Mouse (Mus musculus): ENCODE results near the gene Wwp2.
"Not testable (repeated sequence)": the region's sequence is repeated elsewhere in the genome, so short reads cannot be mapped to it uniquely, and the experiment has no call there.

The Wwp2 gene

DNA sequence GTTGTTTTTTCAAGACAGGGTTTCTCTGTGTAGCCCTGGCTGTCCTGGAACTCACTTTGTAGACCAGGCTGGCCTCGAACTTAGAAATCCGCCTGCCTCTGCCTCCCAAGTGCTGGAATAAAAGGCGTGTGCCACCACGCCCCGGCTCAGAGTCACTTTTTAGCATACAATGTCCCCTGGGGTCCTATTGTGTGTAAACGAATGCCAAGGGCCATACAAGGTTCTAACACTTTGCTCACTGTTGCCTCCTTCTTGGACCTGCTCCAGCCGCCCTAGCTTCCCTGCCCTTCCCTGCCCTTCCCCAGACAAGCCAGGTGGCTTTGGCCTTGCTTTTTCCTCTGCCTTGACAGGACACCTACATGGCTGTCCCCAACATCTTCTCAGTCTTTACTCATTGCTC lies 40.6 kb downstream of the Wwp2 start:
- DNase-seq (ENCODE audit: inconsistent ontology term): not testable (repeated sequence)

DNA sequence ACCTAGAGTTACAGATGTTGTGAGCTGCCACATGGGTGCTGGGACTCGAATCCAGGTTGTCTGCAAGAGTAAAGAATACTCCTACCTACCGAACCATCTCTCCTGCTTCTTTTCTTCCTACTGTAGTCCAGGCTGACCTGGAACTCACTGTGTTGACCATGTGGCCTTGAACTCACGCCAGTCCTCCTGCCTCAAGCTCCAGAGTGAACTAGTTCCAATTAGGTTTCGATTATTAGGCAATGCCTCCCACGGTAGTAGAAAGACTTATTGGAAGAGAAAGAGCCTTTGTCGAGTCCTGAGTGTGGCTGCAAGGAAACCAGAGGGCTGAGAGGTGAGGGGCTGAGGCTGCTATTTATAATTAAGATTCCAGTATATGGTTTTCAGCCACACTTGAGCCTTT lies 42.6 kb downstream of the Wwp2 start:
- no peak for DNase-seq (ENCODE audit: inconsistent ontology term)

DNA sequence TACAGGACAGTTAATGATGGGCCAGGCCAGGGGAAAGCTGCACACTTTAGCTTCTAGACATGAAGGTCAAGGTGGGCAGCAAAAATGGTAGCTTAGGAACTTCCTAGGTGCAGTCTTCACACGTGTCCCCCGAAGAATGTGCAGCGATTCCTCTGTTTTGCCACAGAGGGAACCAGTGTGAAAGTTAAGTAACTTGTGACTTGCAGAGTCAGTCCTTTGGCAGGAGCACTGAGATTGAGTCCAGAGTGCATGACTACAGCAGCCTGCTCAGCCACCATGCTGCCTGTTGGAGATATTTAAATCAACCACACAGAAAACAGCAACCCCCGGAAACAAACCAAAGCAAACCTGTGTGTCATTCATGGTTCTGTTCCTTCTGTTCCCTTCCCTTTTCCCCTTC lies 44.3 kb downstream of the Wwp2 start:
- no peak for DNase-seq (ENCODE audit: inconsistent ontology term)

DNA sequence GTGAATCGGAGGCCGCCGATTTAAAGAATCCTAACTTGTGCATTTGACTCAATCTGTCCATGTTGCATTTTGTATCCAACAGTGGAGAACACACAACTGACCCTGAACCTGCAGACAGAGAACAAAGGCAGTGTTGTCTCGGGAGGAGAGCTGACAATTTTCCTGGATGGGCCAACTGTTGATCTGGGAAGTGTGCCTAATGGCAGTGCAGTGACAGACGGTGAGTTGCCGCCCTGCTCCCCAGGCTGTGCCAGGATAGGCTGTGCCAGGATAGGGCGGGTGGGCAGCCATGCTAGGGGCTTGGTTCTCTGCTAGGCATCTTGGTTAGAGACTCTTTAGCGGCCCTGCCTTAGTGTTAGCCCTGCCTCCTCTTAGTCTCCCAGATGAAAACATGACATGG lies 47.1 kb downstream of the Wwp2 start:
- peak; percentile 76 for DNase-seq (ENCODE audit: inconsistent ontology term)

DNA sequence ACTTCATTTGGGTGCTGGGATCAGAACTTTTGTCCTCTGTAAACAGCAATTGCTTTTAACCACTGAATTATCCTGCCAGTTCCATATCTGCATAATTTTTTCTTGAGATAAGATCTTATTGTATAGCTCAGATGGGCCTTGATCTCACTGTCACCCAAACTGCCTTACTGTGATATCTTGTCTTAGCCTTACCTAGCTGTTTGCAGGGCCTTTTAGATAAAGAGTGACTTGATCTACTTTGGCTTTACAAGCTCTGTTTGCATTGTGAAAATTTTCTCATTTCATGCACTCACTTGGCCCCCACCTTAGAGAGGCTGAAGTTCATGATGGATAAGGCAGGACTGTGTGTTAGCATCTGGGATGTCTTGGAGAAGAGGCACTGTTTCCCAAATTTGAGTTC lies 48.8 kb downstream of the Wwp2 start:
- no peak for DNase-seq (ENCODE audit: inconsistent ontology term)

DNA sequence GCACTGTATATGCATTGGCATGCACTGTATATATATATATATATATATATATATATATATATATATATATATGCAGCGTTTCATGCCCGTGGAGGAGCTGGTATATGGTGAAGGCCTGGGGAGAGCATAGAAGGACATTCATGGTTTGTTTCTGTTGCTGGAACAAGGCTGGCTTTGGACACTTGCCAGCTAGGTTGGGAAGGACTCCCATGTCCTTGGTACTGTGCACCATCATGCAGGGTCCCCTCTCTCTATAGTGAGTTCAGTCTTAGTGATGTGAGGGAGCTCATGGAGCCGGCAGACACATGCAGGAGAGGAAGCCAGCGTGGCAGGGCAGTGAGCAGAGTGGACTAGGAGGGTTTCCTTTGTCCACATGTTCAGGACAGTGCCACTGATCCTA lies 52.4 kb downstream of the Wwp2 start:
- DNase-seq (ENCODE audit: inconsistent ontology term): no peak

DNA sequence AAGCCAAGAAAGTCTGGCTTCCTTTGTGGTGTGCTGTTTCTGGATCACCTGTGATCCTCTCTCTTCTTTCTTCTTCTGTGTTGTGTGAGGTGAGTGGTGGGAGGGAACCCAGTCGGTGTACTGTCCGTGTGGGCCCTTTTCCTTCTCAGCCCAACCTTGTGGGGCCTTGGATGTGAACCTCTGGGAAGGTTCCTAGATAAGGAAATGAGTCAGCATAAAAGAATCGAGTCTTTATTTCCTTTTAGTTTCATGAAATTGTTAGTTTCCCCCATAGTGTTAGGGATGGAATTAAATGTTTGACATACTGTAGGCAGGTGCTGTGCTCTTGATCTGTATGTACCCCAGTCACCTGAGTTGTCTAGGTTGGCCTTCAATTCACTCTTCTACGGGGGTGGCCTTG lies 52.9 kb downstream of the Wwp2 start:
- no peak for DNase-seq (ENCODE audit: inconsistent ontology term)

DNA sequence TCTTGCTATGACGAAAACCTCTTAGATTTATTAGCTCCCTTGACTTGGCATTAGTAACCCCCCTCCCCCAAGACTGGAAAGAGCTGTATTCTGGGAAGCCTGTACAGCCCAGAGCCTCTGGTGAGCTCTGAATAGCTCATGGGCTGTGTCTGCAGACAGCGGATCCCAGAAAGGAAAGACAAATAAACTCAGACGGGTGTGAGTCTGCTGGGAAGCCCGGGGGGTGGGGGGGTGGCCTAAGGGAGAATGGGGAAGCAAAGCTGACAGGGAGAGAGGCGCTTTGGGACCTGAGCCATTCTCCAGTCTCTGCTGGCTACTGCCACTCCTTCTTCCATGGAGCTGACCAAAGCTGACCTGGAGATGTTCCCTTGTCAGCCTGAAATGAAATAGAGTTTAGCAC lies 53.8 kb downstream of the Wwp2 start:
- DNase-seq (ENCODE audit: inconsistent ontology term): peak; percentile 60

DNA sequence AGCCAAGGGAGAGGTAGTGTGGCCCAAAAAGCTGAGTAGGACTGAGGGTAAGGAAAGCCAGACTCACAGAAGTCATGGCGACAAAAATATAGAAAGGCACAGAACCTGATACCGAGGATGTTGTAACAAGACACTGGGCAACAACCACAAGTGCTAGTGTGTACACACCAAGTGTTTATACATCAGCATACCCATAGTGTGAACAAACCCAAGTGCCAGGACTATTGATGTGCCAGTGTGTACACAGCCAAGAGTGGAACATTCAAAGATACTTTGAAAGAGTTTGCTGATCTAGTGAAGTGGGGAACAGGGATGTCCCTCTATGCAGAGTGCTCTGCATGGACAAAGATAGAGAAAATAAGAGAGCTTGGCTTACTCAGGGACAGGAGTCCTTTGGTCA lies 54.5 kb downstream of the Wwp2 start:
- no peak for DNase-seq (ENCODE audit: inconsistent ontology term)

DNA sequence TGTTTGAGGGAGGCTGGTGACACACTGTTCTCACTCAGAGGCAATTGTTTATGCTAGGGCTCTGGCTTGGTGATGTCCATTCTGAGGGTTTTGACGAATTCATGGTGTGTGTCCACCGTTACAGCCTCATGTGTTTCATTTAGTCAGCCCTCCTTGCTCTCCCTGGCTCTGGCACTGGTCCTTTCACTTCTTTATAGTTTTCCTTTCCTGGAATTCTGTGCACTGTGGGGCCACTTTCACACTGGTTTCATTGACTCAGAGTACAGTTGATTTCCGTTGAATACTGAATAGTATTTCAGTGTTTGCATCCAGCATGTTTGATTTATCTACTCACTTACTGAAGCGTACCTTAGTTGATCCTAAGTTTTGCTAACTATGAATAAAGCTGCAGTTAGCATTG lies 55.0 kb downstream of the Wwp2 start:
- DNase-seq (ENCODE audit: inconsistent ontology term): no peak

DNA sequence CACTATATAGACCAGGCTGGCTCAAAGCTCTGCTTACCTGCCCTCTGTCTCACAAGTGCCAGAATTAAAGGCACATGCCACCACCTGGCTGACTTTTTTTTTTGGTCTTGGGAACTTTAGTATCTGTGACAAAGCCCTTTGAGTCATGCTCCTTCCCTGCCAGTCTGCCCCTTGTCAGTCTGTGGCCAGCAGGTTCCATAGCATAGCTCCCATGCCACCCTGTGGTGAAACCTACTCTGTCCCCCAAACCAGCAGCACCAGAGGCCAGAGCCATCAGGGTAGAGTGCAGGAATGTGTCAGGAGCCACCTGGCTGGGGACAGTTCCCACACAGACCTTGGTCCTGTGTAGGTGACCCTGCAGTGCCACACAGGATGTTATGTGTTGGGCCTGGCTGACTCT lies 55.7 kb downstream of the Wwp2 start:
- DNase-seq (ENCODE audit: inconsistent ontology term): no peak

DNA sequence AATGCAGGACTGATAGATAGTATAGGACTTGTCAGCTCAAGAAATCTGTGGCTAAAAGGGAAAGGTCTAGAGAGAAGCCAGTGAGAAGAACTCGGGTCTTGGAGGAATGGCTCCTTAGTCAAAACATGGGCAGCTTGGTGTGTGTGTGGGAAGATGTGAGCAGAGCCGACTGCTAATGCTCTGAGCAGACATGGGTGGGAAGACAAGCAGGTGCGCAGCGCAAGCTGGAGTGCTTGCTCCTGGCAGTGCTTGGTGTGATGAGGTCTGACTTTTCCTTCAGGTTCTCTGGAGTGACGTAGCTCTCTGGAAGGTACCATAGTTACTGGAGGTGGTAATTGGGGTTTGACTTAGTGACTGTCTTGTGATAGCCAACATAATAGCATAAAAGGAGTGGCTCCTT lies 56.6 kb downstream of the Wwp2 start:
- no peak for DNase-seq (ENCODE audit: inconsistent ontology term)

DNA sequence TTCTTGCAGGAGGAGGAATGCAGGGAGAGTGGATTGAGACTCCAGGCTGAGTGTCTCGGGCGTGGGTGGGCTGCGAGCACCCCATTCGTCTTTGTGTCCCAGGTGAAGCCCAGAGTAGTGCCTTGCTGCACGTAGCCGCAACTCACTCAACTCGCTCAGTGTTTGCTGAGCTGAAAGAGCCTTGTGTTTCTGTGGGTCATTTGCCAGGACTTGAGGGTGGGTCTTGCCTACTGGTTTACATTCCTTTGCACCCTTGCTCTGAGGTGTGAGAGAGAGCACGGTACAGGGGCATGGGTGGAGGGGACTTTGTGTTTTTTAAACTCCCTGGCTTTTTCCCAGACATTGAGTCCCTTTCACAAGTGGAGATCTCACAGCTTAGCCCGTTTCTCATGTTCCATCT lies 59.3 kb downstream of the Wwp2 start:
- no peak for DNase-seq (ENCODE audit: inconsistent ontology term)

DNA sequence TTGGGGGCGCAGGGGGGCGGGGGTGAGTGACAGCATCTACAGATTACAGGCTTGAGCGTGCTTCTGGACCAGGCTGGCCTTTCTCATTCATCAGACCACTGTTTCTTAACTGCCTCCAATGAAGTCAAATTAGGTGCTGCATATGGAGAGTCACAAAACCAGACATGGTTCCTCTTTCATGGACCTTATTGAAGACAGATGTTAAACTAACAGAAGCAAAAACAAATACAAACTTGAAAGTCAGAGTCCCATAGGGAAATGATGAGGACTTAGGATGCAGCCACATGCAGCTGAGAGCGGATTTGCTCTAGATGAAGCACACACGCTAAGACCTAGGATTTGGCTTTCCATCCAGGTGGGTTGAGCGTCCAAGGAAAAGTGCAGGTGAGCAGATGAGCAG lies 61.5 kb downstream of the Wwp2 start:
- DNase-seq (ENCODE audit: inconsistent ontology term): no peak

DNA sequence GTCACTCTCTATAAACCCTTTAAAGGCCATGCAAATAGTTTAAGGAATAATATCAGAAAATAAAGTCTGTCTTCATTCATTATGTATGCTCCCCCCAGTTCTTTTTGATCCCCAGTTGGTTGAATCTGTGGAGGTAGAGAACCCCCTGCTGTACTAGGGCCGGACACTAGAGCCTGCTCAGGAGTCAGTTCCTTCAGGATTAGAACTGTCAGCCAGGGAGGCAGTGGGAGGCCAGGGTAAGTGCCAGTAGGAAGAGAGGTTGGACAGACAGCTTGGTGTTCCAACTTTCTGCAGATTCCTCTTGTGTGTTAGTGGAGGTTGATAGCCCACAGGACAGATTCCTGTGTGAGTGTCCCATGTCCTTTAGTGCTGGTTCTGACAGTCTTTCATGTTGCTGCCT lies 62.2 kb downstream of the Wwp2 start:
- DNase-seq (ENCODE audit: inconsistent ontology term): no peak

DNA sequence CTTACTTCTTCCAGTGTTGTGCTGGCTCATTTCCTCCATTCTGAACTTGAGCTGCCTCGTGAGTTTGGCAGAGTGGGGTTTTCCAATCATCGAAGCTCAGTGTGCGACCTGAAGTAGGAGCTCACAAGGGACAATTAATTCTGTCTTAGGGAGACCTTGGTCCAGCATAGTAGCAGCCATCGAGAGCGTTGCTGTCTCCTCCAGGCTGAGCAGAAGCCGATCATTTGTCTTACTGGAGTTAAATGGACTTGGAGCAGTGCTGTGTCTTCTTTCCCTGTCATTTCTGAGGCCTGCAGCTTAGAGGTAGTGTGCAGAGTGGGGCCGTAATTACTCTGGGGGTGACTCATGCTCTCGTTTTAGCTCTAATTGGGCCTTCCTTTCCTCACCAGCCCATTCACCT lies 62.6 kb downstream of the Wwp2 start:
- peak; percentile 68 for DNase-seq (ENCODE audit: inconsistent ontology term)

DNA sequence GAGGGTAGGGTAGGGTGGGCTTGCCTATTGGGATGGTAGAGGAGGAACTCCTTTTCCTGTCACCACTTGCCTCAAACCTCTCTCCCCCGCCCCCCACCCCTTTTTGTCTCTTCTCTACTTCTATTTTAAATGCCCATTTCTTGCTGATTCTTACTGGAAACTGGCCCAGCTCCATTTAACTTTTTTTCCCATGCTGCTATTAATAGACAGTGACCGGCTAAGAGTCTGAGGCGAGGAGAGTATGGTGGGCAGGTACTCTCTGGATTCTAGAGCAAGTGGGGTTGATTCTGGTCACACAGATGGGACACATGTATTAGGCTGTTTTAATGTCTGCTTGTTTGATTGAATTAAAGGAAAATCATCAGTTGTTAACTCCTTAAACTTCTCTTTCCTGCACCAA lies 63.4 kb downstream of the Wwp2 start:
- DNase-seq (ENCODE audit: inconsistent ontology term): no peak

DNA sequence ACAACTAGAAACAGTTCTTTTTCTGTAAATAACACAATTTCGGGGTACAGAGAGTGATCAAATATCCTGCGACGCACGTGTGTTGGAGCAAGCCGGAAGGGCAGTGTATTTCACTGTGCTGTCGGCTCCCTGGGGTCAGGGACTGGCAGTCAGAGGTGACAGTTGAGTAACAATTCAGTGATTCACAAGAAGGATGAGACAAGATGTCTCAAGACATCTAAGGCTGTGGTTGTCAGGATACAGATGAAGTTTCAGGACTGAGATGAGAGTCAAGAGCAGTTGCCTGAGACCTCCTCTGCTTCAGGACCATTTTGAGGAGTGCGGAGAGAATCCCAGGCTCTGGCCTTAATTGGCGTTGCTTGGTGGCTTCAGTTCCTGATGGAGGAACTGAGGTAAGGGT lies 66.2 kb downstream of the Wwp2 start:
- no peak for DNase-seq (ENCODE audit: inconsistent ontology term)

DNA sequence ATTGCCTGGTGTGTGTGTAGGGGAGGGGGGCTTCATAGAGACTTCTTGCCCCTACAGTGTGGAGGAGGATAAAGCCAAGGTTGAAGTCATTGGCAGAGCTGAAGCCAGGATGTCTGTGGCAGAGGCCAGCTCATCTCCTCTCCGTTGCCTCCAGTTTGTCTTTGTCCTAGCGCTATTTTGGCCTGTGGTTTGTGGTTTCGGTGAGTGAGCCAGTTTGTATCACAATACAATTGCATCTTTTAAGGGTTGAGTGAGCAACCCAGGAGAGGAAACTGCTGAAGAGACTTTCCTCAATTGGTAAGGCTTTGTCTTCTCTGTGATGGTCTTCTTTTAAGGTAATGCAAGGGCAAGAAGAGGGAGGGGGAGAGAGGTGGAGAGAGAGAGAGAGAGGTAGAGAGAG lies 66.8 kb downstream of the Wwp2 start:
- peak; percentile 87 for DNase-seq (ENCODE audit: inconsistent ontology term)

DNA sequence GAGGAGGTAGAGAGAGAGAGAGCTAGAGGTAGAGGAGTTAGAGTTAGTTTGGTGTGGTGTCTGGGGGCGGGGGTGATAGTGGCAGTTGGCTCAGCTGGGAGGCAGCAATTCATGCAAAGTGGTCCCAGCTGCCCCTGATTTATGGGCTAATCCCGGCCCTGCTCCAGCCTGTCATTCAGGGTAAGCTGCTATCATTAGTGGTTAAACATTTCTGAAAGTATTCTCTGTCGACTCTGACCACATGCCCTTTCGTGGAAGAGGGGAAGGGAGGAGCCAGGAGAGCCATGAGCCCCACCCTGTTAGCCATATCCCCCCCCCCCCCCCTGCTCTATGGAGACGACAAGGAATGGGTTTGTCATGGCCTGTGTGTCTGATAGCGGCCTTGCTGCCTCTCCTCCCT lies 67.2 kb downstream of the Wwp2 start:
- DNase-seq (ENCODE audit: inconsistent ontology term): peak; percentile 76

DNA sequence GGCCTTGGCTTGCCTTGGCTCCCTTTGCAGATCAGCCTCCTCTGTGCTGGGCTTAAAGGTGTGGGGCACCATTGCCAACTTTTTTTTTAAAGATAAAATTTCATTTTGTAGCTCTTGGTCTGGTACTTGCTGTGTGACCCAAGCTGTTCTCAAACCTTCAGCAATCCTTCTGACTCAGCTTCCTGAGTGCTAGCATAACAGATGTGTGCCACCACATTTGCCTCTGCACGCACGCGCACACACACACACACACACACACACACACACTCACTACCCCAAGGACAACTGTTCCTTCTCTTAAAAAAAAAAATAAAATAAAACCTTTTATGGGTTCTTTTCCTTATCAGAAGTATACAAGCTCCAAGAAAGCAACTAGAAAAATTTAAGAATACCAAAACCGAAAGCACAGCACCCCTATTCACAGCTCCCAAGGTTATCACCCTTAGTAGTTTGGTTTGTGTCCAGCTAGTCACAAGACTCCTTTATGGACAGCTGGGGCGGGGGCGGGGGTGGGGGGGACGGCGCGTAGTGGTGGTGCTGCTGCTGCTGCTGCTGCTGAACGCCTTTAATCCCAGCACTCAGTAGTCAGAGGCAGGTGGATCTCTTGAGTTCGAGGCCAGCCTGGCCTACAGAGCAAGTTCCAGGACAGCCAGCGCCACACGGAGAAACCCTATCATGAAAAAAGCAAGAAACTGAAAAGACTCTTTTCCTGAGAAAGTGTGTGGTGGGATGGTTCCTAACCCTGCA lies 68.2 kb downstream of the Wwp2 start:
- DNase-seq (ENCODE audit: inconsistent ontology term): no peak

DNA sequence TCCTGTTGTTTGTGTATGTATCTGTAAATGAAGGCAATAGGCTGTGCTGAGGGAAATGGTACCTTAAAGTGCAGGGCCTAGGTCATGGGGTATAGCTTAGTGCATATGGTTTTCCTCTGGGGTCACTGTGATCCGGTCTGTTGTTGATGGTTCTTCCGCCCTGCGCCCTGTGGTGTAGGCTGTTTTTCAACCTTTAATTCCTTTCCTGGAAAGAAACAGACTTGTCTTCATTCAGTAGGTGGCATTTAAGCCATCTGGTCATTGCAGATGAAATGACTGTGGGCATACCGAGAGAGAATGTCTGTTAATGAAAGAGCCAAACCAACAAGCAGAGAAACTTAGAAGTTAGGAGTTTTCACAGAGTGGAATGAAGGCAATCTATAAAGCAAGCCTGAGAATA lies 69.1 kb downstream of the Wwp2 start:
- DNase-seq (ENCODE audit: inconsistent ontology term): no peak

DNA sequence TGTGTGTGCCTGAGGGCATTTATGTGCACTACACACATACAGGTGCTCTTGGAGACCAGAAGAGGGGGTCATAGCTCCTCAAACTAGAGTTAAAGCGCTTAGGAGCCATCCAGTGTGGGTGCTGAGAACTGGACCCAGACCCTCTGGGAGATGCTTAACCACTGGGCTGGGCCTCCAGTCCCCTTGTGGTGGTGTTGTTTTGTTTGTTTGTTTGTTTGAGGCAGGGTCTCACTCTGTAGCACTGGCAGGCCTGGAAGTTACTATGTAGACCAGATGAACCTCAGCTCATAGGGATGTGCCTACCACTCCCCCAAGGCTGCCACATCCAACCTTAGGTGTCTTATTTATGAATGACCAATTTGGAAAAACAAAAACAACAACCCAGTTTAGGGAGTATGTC lies 70.9 kb downstream of the Wwp2 start:
- no peak for DNase-seq (ENCODE audit: inconsistent ontology term)

DNA sequence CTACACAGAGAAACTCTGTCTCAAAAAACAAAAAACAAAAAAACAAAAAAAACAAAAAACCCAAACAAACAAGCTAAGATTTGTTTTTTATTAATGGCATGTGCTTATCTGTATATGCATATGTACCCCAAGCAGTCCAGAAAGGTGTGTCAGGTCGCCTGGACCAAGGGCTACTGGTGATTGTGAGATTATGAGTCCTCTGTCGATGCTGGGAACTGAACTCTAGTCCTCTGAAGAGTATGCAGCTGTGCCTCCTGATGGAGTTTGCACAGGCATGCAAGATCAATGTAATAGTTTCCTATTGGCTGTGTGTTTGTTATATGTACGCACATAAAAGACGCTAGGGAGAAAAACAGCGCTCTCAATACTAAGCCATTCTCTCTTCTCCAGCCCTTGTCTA lies 74.0 kb downstream of the Wwp2 start:
- no peak for DNase-seq (ENCODE audit: inconsistent ontology term)

Data from Muller cell, postnatal 12 days (primary cell).